ENCODE assay signal across 28 mouse cellular contexts in the genomic region with DNA sequence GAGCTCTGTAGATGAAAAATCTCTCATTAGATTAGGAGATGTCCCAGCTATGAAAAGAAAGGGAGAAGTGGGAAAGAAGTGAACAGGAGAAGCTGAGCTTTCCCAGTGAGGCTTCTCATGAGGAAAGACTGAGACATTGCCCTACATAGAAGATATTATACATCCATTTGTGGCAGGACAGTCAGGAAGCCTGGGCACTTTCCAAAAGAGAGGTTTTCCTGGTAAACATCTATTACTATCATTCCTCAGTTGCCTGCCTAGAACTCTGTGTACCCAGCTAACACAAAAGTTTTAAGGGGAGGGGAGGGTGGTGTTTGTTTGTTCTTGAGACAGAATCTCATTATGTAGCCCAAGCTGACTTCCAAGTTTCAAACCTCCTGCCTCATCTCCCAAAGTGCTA. TPM values are rescaled to one million over a fixed set of nuclear protein-coding genes. Genes with fewer than 3 reads are reported as not detected.
"Had no signal": no experiment of that assay in that cellular context is flagged by ENCODE, and none has a peak within 500 bp of the region (broad histone marks: within the 10 kb centered on the region; RNA-seq: fewer than 3 reads in every experiment).

No protein-coding gene starts in this region.

- DNase-seq: kidney, adult 2 months; kidney, postnatal 14 days; kidney, postnatal 4 days; layer of hippocampus, postnatal 36 days; liver; lung, adult 18-20 months; lung, postnatal 10 days; lung, postnatal 36 days; retina, postnatal 1 day; spleen, adult 18-20 months; thymus, postnatal 25 days had no signal

- ATAC-seq: liver, embryonic 12.5 days; midbrain, embryonic 13.5 days; midbrain, embryonic 16.5 days had no signal

- H3K4me2 ChIP-seq: limb, embryonic 13.5 days; liver, embryonic 12.5 days; liver, embryonic 15.5 days; lung, embryonic 15.5 days; midbrain, embryonic 13.5 days; neural tube, embryonic 13.5 days; stomach, embryonic 15.5 days had no signal

- H3K4me3 ChIP-seq: limb, embryonic 10.5 days; limb, embryonic 13.5 days; liver, embryonic 12.5 days; liver, embryonic 15.5 days; lung, embryonic 15.5 days; megakaryocyte, embryonic 14.5 days; midbrain, embryonic 10.5 days; midbrain, embryonic 13.5 days; myocyte; neural tube, embryonic 13.5 days; stomach, embryonic 15.5 days had no signal

- H3K9me3 ChIP-seq: limb, embryonic 10.5 days; limb, embryonic 13.5 days; liver, embryonic 12.5 days; liver, embryonic 15.5 days; lung, embryonic 15.5 days; megakaryocyte, embryonic 14.5 days; midbrain, embryonic 10.5 days; midbrain, embryonic 13.5 days; neural tube, embryonic 13.5 days; stomach, embryonic 15.5 days had no signal

- H3K4me1 ChIP-seq: limb, embryonic 10.5 days; limb, embryonic 13.5 days; liver, embryonic 12.5 days; liver, embryonic 15.5 days; lung, embryonic 15.5 days; megakaryocyte, embryonic 14.5 days; midbrain, embryonic 10.5 days; stomach, embryonic 15.5 days had no signal

- H3K27me3 ChIP-seq: limb, embryonic 13.5 days; liver, embryonic 12.5 days; liver, embryonic 15.5 days; lung, embryonic 15.5 days; megakaryocyte, embryonic 14.5 days; midbrain, embryonic 13.5 days; neural tube, embryonic 13.5 days; stomach, embryonic 15.5 days had no signal

- H3K9ac ChIP-seq: limb, embryonic 13.5 days; liver, embryonic 12.5 days; liver, embryonic 15.5 days; lung, embryonic 15.5 days; midbrain, embryonic 13.5 days; neural tube, embryonic 13.5 days; stomach, embryonic 15.5 days had no signal

- H3K27ac ChIP-seq: limb, embryonic 10.5 days; limb, embryonic 13.5 days; liver, embryonic 12.5 days; liver, embryonic 15.5 days; lung, embryonic 15.5 days; midbrain, embryonic 10.5 days; midbrain, embryonic 13.5 days; neural tube, embryonic 13.5 days; stomach, embryonic 15.5 days had no signal

RNA-seq across cellular contexts. Expression of a gene that starts 59.0 kb away (rescaled TPM):
- total RNA-seq: monocyte, adult 5-6 weeks; neutrophil, adult 5-6 weeks had no signal
- polyA plus RNA-seq: kidney, adult 2 months; kidney, embryonic 16.5 days; limb, embryonic 10.5 days; limb, embryonic 13.5 days; liver, embryonic 12.5 days; liver, embryonic 15.5 days; lung, embryonic 15.5 days; myocyte; thymus, postnatal 0 days; urinary bladder, adult 2 months had no signal
